Mouse (Mus musculus) natural killer cell, adult 2 months (primary cell): ENCODE results near the gene 5730409E04Rik.

Experiments used
- DNase-seq, 2 experiments: peaks; one replicate each; pipeline ENCODE4 v3.0.0; 2022; ENCODE audit warnings: low spot score in 2 of 2

The 5730409E04Rik gene

GRCm38 (mm10) chr4:126637446-126637845 is 27.8 kb downstream of the 5730409E04Rik start:
- DNase-seq, result no peak

- DNase-seq, result no peak
These were observed 29.7 kb downstream of the 5730409E04Rik start for GRCm38 (mm10) chr4:126639339-126639738.

GRCm38 (mm10) chr4:126641901-126642300 is 32.3 kb downstream of the 5730409E04Rik start:
- DNase-seq, result no peak

GRCm38 (mm10) chr4:126643815-126644214 is 34.2 kb downstream of the 5730409E04Rik start:
- no peak for DNase-seq

GRCm38 (mm10) chr4:126644333-126644963 is 34.8 kb downstream of the 5730409E04Rik start:
- no peak for DNase-seq

GRCm38 (mm10) chr4:126647996-126648910 is 38.6 kb downstream of the 5730409E04Rik start:
- DNase-seq, result no peak

GRCm38 (mm10) chr4:126653148-126653547 is 43.5 kb downstream of the 5730409E04Rik start:
- no peak for DNase-seq

GRCm38 (mm10) chr4:126655356-126655755 is 45.7 kb downstream of the 5730409E04Rik start:
- DNase-seq, result no peak

- DNase-seq, result no peak
These were observed 51.6 kb downstream of the 5730409E04Rik start for GRCm38 (mm10) chr4:126661249-126661648.
